In genomic region chr8:121445027-121445471, GRCm38 (mm10) we compare ENCODE assay signal across 13 mouse cellular contexts.
DNase-seq lines count a peak whose midpoint lies in the region.
"Had no signal": no experiment of that assay in that cellular context is flagged by ENCODE, and none has a peak within 500 bp of the region (broad histone marks: within the 10 kb centered on the region; RNA-seq: fewer than 3 reads in every experiment).

No protein-coding gene starts in this region.

- DNase-seq in left cerebral cortex, adult 11 months (ENCODE audit: low spot score): peak; percentile 15
- no peak for DNase-seq in left cerebral cortex, postnatal 4 days
- peak; percentile 74 for DNase-seq in adrenal gland, postnatal 10 days
- peak; percentile 63 to 68 for DNase-seq in frontal cortex, postnatal 36 days (ENCODE audit: low spot score in 2 of 2)
- DNase-seq in right cerebral cortex, postnatal 10 days (ENCODE audit: low spot score in 2 of 2): peak; percentile 60 to 64
- no peak for DNase-seq in embryo, embryonic 10 days (ENCODE audit: low spot score)
- no peak for DNase-seq in kidney, postnatal 10 days
- DNase-seq in spleen, postnatal 36 days (ENCODE audit: low spot score in 2 of 2): no peak
- DNase-seq: heart, adult 18-20 months; heart, postnatal 14 days; kidney, postnatal 25 days; lung, postnatal 14 days; midbrain, embryonic 14.5 days had no signal

- intact Hi-C loops in left cerebral cortex, postnatal 4 days (cut with DNase I): no loop called here

Comparison
In these comparisons a context has a peak if more than half of its experiments do, and no peak if none do; other contexts are left out.
1. DNase-seq: peak in left cerebral cortex, adult 11 months (single experiment), adrenal gland, postnatal 10 days (single experiment), frontal cortex, postnatal 36 days (2 of 2) and right cerebral cortex, postnatal 10 days (2 of 2); none in left cerebral cortex, postnatal 4 days (single experiment), embryo, embryonic 10 days (single experiment), kidney, postnatal 10 days (single experiment) and spleen, postnatal 36 days (0 of 2).